Mouse (Mus musculus): ENCODE data around the gene Tpm1. TPM values are rescaled to one million over a fixed set of nuclear protein-coding genes. Genes with fewer than 3 reads are reported as not detected.

The Tpm1 gene
- total and polyA plus RNA-seq, 2 experiments from 2014 or later: 124 to 177 TPM

DNA sequence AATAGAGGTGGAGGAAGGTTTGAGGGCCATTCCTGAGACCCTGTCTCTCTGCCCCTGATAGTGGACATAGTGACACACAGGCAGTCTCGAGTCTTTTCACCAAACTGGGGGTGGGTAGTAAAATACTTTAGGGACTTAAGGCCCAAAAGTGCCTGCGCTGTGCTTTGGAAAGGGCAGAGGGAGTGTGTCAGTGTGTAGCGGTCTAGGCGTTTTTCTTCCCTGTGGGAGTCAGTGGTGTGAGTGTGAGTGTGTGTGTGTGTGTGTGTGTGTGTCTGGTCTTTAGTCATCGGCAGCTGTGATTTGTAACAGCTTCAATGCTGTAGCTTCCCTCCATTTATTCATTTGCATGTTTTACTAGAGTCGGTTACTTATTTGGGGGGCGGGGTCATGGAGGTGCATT, 630 bp upstream of the Tpm1 start:
- Histone ChIP-seq H3K36me3 (ENCODE audit: insufficient read depth, low read length) (no peaks in the 10 kb centered on the region), H3K4me1 (ENCODE audit: insufficient read depth, low read length) (peaks cover 13% of the 10 kb centered on the region), H3K27me3 (ENCODE audit: insufficient read depth, low read length) (peaks cover 13% of the 10 kb centered on the region), H3K4me3 (ENCODE audit: low read depth, low read length) (peak overlapping the region; percentile 51; the same call in 1 of the 2 replicates), H3K9me3 (ENCODE audit: low read length) (no peaks in the 10 kb centered on the region), H3K4me2 (ENCODE audit: low read depth, low read length, poor library complexity, severe bottlenecking) (peak overlapping the region; percentile 91), H3K9ac (replicated peaks; ENCODE audit: low read length, poor library complexity, severe bottlenecking) (peak overlapping the region; percentile 55), H3K27ac (ENCODE audit: low read depth, low read length) (no peak overlapping the region)
- DNase-seq (ENCODE audit: low spot score): no peak
- no peak for TF ChIP-seq CTCF (IDR thresholded peaks at IDR 0.05)
- no peak for ATAC-seq (ENCODE audit: low FRiP score)
- 23% methylated on average over 7 of the region's 7 CpGs for WGBS

DNA sequence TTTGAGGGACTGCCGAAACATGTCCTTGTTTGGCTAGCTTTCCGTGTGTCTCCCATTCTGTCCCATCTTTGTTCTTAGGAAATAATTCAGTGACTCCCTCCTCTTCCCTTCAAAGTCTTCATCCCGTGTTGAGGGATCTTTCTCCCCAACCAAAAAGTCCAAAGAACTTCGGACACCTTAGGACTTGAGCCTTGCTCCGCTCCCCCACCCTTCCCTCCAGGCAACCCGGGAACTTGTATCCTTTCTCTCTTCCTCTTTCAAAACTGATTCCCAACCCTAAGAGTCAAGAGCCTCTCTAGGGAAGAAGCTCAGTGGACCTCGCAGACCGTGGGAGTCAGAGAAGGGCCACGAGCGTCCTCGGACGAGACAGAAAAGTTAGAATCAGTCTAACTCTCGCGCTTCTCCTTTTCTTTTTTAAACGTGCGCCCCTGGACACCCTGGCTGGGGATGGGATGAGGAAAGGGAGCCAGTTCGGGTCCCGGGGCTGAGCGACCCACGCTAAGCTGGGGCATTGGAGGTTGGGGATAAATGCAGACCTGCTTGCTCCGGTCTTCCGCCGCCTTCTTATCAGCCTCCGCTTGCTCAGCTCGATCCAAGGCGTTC, 622 bp downstream of the Tpm1 start:
- H3K27me3 ChIP-seq (ENCODE audit: insufficient read depth, low read length): peaks cover 13% of the 10 kb centered on the region
- no peaks in the 10 kb centered on the region for H3K36me3 ChIP-seq (ENCODE audit: insufficient read depth, low read length)
- under 1% methylated on average over 26 of the region's 26 CpGs for WGBS

DNA sequence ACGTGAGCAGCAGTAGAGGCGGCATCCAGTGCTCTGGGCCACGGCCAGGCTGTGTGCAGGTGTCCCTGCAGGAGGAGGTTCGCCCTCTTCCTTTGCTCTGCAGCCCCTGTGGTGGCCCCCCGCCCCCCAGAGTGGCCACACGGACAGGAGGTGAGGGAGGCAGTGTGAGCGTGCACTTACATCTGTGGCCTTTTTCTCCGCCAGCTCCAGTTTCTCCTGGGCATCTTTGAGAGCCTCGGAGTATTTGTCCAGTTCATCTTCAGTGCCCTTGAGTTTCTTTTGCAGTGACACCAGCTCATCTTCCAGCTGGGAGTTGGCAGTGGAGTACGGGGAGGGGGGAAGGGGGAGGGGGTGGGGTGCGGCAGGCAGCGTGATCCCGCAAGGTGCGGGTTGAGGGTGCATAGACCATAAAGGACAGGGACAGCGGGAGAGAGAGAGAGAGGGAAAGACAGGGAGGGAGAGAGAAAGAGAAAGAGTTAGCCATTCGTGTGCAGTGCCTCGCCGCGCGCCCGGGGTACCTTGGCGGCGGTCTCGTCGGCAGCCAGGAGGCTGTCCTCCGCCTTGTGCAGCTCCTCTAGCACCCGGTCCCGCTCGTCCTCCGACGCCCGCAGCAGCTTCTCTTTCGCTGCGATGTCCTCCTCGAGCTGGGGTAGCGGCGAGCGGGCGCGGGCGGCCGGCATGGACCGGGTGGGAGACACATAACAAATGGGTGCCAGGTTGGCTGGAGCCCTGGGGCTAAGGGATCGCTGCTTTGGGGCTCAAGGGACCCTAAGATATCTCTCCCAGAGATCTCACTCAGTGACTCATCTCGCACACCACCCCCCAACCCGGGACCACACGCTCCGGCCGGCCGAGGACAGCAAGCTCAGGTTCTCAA, 1.4 kb downstream of the Tpm1 start:
- peaks cover 13% of the 10 kb centered on the region for H3K4me1 ChIP-seq (ENCODE audit: insufficient read depth, low read length)
- peak overlapping the region; percentile 51 for H3K4me3 ChIP-seq (ENCODE audit: low read depth, low read length)
- 1% methylated on average over 27 of the region's 50 CpGs for WGBS
- ATAC-seq (ENCODE audit: low FRiP score) (no peak), DNase-seq (ENCODE audit: low spot score) (no peak)
- peaks cover 13% of the 10 kb centered on the region for H3K27me3 ChIP-seq (ENCODE audit: insufficient read depth, low read length)
- H3K4me2 ChIP-seq (ENCODE audit: low read depth, low read length, poor library complexity, severe bottlenecking): peak overlapping the region; percentile 91
- no peaks in the 10 kb centered on the region for H3K9me3 ChIP-seq (ENCODE audit: low read length)
- no peak for TF ChIP-seq CTCF (IDR thresholded peaks at IDR 0.05)
- H3K36me3 ChIP-seq (ENCODE audit: insufficient read depth, low read length): no peaks in the 10 kb centered on the region
- H3K9ac ChIP-seq (replicated peaks; ENCODE audit: low read length, poor library complexity, severe bottlenecking): peak overlapping the region; percentile 57; the same call in 1 of the 2 replicates
- H3K27ac ChIP-seq (ENCODE audit: low read depth, low read length): no peak overlapping the region

More for the DNA sequence above, 622 bp downstream of the Tpm1 start:
- no peak for TF ChIP-seq CTCF (IDR thresholded peaks at IDR 0.05)
- Histone ChIP-seq H3K9ac (replicated peaks; ENCODE audit: low read length, poor library complexity, severe bottlenecking) (peak overlapping the region; percentile 55), H3K4me2 (ENCODE audit: low read depth, low read length, poor library complexity, severe bottlenecking) (peak overlapping the region; percentile 91), H3K27ac (ENCODE audit: low read depth, low read length) (no peak overlapping the region), H3K4me1 (ENCODE audit: insufficient read depth, low read length) (peaks cover 13% of the 10 kb centered on the region), H3K9me3 (ENCODE audit: low read length) (no peaks in the 10 kb centered on the region), H3K4me3 (ENCODE audit: low read depth, low read length) (peak overlapping the region; percentile 51)
- ATAC-seq (ENCODE audit: low FRiP score) (no peak), DNase-seq (ENCODE audit: low spot score) (no peak)

DNA sequence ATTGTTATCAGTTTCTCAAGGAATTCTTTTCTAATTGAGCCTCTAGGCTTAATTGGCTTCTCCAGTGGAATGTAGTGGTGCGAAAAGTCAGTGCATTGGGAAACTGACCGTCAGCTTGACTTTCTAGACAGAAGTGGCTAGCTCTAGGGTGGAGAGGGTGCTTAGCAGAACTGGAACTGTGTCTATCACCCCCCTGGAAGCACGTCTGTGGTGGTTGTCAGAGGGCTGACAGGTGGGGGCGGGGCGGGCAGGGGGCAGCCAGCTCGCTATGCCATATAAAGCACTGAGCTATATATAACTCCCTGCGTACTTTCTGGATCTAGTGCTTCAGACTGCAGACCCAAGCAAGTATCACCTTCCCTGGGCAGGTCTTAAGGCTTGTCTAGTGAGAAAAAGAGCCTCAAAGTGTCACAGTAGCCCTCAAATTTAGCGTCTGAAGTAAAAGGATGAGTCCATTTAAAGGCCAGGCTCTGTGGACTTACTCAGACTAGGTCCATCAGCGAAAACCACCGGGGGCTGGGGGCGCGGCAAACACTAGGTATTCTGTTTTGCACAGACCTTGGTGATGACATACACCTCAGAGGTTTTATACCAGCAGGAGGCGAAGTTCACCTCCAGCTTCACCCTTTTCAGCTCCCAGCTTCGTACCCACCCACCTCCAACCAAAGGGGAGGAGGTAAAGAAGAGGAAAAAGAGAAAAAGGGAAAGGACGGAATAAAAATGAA, 2.2 kb downstream of the Tpm1 start:
- no peak overlapping the region for H3K27ac ChIP-seq (ENCODE audit: low read depth, low read length)
- ATAC-seq (ENCODE audit: low FRiP score) (no peak), DNase-seq (ENCODE audit: low spot score) (peak; percentile 32)
- 9% methylated on average over 15 of the region's 15 CpGs for WGBS
- no peaks in the 10 kb centered on the region for H3K9me3 ChIP-seq (ENCODE audit: low read length)
- H3K27me3 ChIP-seq (ENCODE audit: insufficient read depth, low read length): peaks cover 13% of the 10 kb centered on the region
- peaks cover 20% of the 10 kb centered on the region for H3K4me1 ChIP-seq (ENCODE audit: insufficient read depth, low read length)
- TF ChIP-seq CTCF (IDR thresholded peaks at IDR 0.05): peak; percentile 60
- H3K36me3 ChIP-seq (ENCODE audit: insufficient read depth, low read length): no peaks in the 10 kb centered on the region
- no peak overlapping the region for H3K9ac ChIP-seq (replicated peaks; ENCODE audit: low read length, poor library complexity, severe bottlenecking)
- peak overlapping the region; percentile 91 for H3K4me2 ChIP-seq (ENCODE audit: low read depth, low read length, poor library complexity, severe bottlenecking)
- H3K4me3 ChIP-seq (ENCODE audit: low read depth, low read length): peak overlapping the region; percentile 51

DNA sequence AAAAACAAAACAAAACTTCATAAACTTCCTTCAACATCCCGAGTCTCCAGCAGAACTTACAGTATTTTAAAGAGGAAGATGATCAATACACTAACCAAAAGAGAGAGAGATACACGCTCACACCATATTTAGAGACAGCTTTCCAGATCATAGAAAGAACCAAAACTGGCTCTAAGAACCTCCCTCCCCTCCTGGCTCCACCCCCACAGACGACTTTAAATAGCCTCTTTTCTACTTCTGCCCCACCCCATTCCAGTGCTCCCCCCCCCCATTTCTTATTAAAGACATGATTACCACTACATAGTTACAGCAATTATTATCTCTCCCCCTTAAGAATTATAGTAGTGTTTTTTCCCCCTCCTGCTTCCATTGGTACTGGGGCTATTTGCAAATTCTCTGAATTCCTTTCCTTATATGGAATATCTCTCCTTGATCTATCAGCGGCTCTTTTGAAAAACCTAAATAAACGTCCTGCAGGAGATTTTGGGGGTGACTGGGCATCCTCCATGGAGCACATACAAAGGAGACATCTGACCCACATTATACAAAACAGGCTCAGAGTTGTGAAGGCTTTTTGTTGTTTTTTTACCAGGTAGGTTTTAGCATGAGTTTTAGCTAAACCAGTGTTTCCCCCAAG, 3.1 kb downstream of the Tpm1 start:
- no peak overlapping the region for H3K9ac ChIP-seq (replicated peaks; ENCODE audit: low read length, poor library complexity, severe bottlenecking)
- H3K27ac ChIP-seq (ENCODE audit: low read depth, low read length): no peak overlapping the region
- H3K9me3 ChIP-seq (ENCODE audit: low read length): no peaks in the 10 kb centered on the region
- H3K4me3 ChIP-seq (ENCODE audit: low read depth, low read length): no peak overlapping the region
- DNase-seq (ENCODE audit: low spot score): no peak
- 18% methylated on average over 5 of the region's 5 CpGs for WGBS
- H3K4me1 ChIP-seq (ENCODE audit: insufficient read depth, low read length): peaks cover 25% of the 10 kb centered on the region
- H3K36me3 ChIP-seq (ENCODE audit: insufficient read depth, low read length): no peaks in the 10 kb centered on the region
- H3K4me2 ChIP-seq (ENCODE audit: low read depth, low read length, poor library complexity, severe bottlenecking): no peak overlapping the region
- peaks cover 13% of the 10 kb centered on the region for H3K27me3 ChIP-seq (ENCODE audit: insufficient read depth, low read length)
- ATAC-seq (ENCODE audit: low FRiP score): no peak
- no peak for TF ChIP-seq CTCF (IDR thresholded peaks at IDR 0.05)
